Mouse (Mus musculus) megakaryocyte, embryonic 14.5 days (primary cell): Measurements from ENCODE around the gene Smyd3. TPM values are rescaled to one million over a fixed set of nuclear protein-coding genes. Genes with fewer than 3 reads are reported as not detected.
"Not testable (repeated sequence)": the region's sequence is repeated elsewhere in the genome, so short reads cannot be mapped to it uniquely, and the experiment has no call there.

Experiments
- H3K27me3 ChIP-seq: replicated peaks from 2 replicates; pipeline ENCODE3; 2012; ENCODE audit warnings: inconsistent platforms
- H3K36me3 ChIP-seq: replicated peaks from 2 replicates; pipeline ENCODE3; 2012; ENCODE audit warnings: low read length, inconsistent platforms, mixed read lengths
- H3K4me1 ChIP-seq: 2 replicates; pipeline ENCODE4 v1.6.1; 2012; ENCODE audit warnings: inconsistent platforms
- H3K4me3 ChIP-seq: replicated peaks from 2 replicates; pipeline ENCODE3; 2012; ENCODE audit warnings: moderate library complexity, mild to moderate bottlenecking, inconsistent platforms
- H3K9me3 ChIP-seq: 2 replicates; pipeline ENCODE4 v1.6.1; 2012; ENCODE audit warnings: inconsistent platforms
- FLI1 ChIP-seq: IDR thresholded peaks from 2 replicates; pipeline ENCODE4 v1.6.1; 2012; ENCODE audit warnings: low read length, inconsistent platforms, mixed read lengths
- GATA1 ChIP-seq: IDR thresholded peaks from 3 replicates; pipeline ENCODE4 v1.6.1; 2012; ENCODE audit warnings: mixed read lengths, low read length, inconsistent platforms, borderline replicate concordance
- polyA plus RNA-seq: library from polyadenylated mRNA; stranded (reverse); fragments of >175 nt; gene quantifications from 2 replicates; pipeline ENCODE4 v1.2.3, GENCODE M21; 2012; ENCODE audit warnings: low replicate concordance; ENCODE audit not compliant: insufficient read depth

Gene Smyd3
- polyA plus RNA-seq, 1 experiment, result 2.4 TPM

- H3K9me3 ChIP-seq, result peaks cover 13% of the 10 kb centered on the region
- no peaks in the 10 kb centered on the region for H3K4me1 ChIP-seq
- no peaks in the 10 kb centered on the region for H3K27me3 ChIP-seq
- H3K4me3 ChIP-seq, result no peak overlapping the region
- TF ChIP-seq FLI1 (no peak), GATA1 (no peak)
- H3K36me3 ChIP-seq, result no peaks in the 10 kb centered on the region
Measured at GRCm38 (mm10) chr1:179324271-179324670, 193.6 kb downstream of the Smyd3 start.

DNA sequence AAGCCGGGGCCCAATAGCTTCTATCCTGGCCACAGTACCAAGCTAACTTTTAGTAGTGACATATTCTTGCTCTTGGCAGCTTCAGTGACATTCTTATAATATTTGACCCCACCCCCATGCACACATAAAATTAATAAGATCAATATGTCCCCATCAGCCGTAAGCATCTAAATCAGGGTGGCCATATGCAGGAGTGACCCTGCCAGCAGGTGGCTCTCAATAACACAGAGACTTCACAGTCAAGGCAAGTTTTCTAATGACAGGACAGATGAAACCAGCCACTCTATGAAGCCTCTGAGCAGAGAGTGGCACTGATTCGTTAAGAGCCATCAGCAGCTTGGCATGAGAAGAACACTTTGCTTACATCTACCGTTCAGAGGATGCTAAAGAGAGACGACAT, 204.2 kb downstream of the Smyd3 start:
- TF ChIP-seq FLI1 (no peak), GATA1 (no peak)
- H3K27me3 ChIP-seq, result no peaks in the 10 kb centered on the region
- no peaks in the 10 kb centered on the region for H3K4me1 ChIP-seq
- H3K9me3 ChIP-seq, result 0 out of 2 replicates have a peak, but pooled peaks cover 4% of the 10 kb centered on the region
- H3K36me3 ChIP-seq, result no peaks in the 10 kb centered on the region
- H3K4me3 ChIP-seq, result no peak overlapping the region

DNA sequence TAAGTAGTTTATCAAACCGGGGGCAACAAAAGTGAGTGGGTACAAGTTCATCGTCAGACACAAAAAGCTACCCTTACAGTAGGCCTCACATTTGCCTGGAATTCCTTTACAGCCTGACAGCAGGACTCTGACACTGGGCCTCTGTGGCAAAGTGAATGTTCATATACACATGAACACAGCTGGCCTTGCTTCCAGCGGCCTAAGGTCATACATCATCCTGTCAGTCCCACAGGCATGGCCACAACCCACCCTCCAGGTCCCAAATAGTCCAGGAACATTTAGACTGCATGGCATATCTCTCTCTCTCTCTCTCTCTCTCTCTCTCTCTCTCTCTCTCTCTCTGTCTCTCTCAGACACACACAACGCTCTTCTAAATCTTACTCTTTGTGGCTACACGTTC, 208.4 kb downstream of the Smyd3 start:
- peaks cover 20% of the 10 kb centered on the region for H3K9me3 ChIP-seq
- H3K4me3 ChIP-seq, result no peak overlapping the region
- no peaks in the 10 kb centered on the region for H3K27me3 ChIP-seq
- no peak for TF ChIP-seq FLI1
- TF ChIP-seq GATA1, result no peak
- H3K4me1 ChIP-seq, result no peaks in the 10 kb centered on the region
- H3K36me3 ChIP-seq, result no peaks in the 10 kb centered on the region

- H3K36me3 ChIP-seq, result no peaks in the 10 kb centered on the region
- no peaks in the 10 kb centered on the region for H3K27me3 ChIP-seq
- H3K4me1 ChIP-seq, result no peaks in the 10 kb centered on the region
- no peak for TF ChIP-seq FLI1
- H3K4me3 ChIP-seq, result no peak overlapping the region
- peaks cover 27% of the 10 kb centered on the region for H3K9me3 ChIP-seq
Measured at GRCm38 (mm10) chr1:179302446-179303230, 215.2 kb downstream of the Smyd3 start.

DNA sequence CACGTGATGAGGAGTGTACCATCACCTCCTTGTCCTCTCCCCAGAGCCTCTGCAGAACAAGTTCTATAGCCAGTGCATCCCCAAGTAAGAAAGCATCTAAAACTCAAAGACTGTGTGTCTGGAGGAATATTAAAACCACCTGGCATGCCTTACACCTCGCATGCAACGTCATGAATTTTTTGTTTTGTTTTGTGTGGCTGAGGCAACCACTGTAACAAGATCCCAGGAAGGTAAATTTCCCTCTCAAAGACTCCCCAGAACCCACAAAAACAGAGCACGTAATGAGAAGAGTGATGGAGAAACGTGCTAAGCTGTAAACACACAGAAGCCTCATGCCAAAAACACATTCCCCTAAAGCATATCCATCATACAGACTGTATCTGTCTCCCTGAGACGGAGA, 222.2 kb downstream of the Smyd3 start:
- no peaks in the 10 kb centered on the region for H3K36me3 ChIP-seq
- no peak overlapping the region for H3K4me3 ChIP-seq
- no peaks in the 10 kb centered on the region for H3K27me3 ChIP-seq
- no peaks in the 10 kb centered on the region for H3K4me1 ChIP-seq
- TF ChIP-seq FLI1 (no peak), GATA1 (no peak)
- H3K9me3 ChIP-seq, result peaks cover 33% of the 10 kb centered on the region

- TF ChIP-seq FLI1 (no peak), GATA1 (no peak)
- no peaks in the 10 kb centered on the region for H3K27me3 ChIP-seq
Measured at GRCm38 (mm10) chr1:179293772-179294353, 224.0 kb downstream of the Smyd3 start.

DNA sequence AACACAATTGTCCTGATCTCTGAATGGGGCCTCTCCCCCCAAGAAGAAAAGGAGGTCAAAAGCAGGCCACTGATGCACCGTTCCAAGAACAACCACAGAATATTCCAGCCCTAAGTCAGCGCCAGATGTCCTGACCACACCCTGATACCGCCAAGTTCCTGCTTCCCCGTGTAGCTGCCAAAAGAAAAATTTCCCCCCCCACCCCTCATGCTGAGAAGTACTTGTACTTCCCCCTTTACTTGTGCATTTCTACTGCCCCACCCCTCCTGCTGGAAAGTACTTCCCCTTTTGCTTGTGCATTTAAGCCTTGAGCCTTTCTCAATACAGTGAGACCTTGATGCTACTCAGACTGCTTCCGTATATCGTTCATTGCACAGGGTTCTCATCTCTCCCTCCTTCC, 227.7 kb downstream of the Smyd3 start:
- H3K27me3 ChIP-seq, H3K4me1 ChIP-seq, H3K4me3 ChIP-seq, H3K36me3 ChIP-seq: not testable (repeated sequence)
- peaks cover 45% of the 10 kb centered on the region for H3K9me3 ChIP-seq

More at GRCm38 (mm10) chr1:179293772-179294353, 224.0 kb downstream of the Smyd3 start:
- Histone ChIP-seq H3K4me3 (no peak overlapping the region), H3K36me3 (no peaks in the 10 kb centered on the region), H3K4me1 (no peaks in the 10 kb centered on the region), H3K9me3 (peaks cover 40% of the 10 kb centered on the region)

- Histone ChIP-seq H3K4me1 (no peaks in the 10 kb centered on the region), H3K27me3 (no peaks in the 10 kb centered on the region), H3K9me3 (peaks cover 45% of the 10 kb centered on the region), H3K4me3 (no peak overlapping the region), H3K36me3 (no peaks in the 10 kb centered on the region)
- TF ChIP-seq FLI1 (no peak), GATA1 (no peak)
Measured at GRCm38 (mm10) chr1:179289744-179290143, 228.1 kb downstream of the Smyd3 start.

- no peak overlapping the region for H3K4me3 ChIP-seq
- H3K4me1 ChIP-seq, result peaks cover 21% of the 10 kb centered on the region
- peaks cover 41% of the 10 kb centered on the region for H3K9me3 ChIP-seq
- no peaks in the 10 kb centered on the region for H3K27me3 ChIP-seq
- no peaks in the 10 kb centered on the region for H3K36me3 ChIP-seq
- TF ChIP-seq FLI1, result no peak
- no peak for TF ChIP-seq GATA1
Measured at GRCm38 (mm10) chr1:179286748-179287147, 231.1 kb downstream of the Smyd3 start.

- H3K4me3 ChIP-seq, result no peak overlapping the region
- H3K36me3 ChIP-seq, result no peaks in the 10 kb centered on the region
- H3K4me1 ChIP-seq, result peaks cover 27% of the 10 kb centered on the region
- peaks cover 33% of the 10 kb centered on the region for H3K9me3 ChIP-seq
- H3K27me3 ChIP-seq, result no peaks in the 10 kb centered on the region
- TF ChIP-seq FLI1, result no peak
- TF ChIP-seq GATA1, result no peak
Measured at GRCm38 (mm10) chr1:179282821-179283220, 235.0 kb downstream of the Smyd3 start.
